Mouse (Mus musculus) ES-E14 (cell line): ENCODE results near the gene Osbpl6.

Experiments used
- CHD2 ChIP-seq: IDR thresholded peaks from 2 replicates; pipeline ENCODE4 v1.6.1; 2014; ENCODE audit warnings: mild to moderate bottlenecking, low read depth, low read length, inconsistent platforms
- MAFK ChIP-seq: IDR thresholded peaks from 2 replicates; pipeline ENCODE4 v1.6.1; 2014; ENCODE audit warnings: mild to moderate bottlenecking, low read depth, low read length, inconsistent platforms; ENCODE audit not compliant: insufficient read depth
- ZC3H11A ChIP-seq: IDR thresholded peaks from 2 replicates; pipeline ENCODE4 v1.6.1; 2012; ENCODE audit warnings: low read depth, mild to moderate bottlenecking, inconsistent platforms, low read length, borderline replicate concordance

DNA sequence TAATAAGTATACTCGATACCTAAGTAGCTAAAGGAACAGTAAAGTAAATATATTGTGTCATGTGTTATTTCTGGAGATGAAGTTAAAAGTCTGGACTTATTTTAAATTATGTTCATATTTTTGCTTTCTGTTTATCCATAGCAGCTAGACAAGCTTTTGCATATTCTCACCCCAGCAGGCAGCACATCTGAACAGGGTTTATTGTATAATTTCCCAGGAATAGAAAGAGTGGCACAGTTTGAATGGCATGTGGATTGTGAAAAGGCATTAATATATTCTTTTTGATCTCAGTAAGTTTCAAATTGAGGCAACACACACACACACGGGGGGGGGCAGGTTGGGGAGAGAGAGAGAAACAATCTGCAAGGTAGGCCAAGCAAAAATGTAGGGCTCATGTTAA is 6.6 kb downstream of the Osbpl6 start:
- no peak for TF ChIP-seq CHD2
- no peak for TF ChIP-seq MAFK
- TF ChIP-seq ZC3H11A, result no peak
